Mouse (Mus musculus) regulatory T cell (primary cell): Measurements from ENCODE around the gene Dnaic1.

Experiments
- in situ Hi-C: fragments of 300-600 bp; cut with MboI, MseI; formaldehyde crosslinking; loops from one replicate; pipeline ENCODE4 v1.15.1; 2025; ENCODE audit warnings: high pct_unique_total_duplicates

Gene Dnaic1

DNA sequence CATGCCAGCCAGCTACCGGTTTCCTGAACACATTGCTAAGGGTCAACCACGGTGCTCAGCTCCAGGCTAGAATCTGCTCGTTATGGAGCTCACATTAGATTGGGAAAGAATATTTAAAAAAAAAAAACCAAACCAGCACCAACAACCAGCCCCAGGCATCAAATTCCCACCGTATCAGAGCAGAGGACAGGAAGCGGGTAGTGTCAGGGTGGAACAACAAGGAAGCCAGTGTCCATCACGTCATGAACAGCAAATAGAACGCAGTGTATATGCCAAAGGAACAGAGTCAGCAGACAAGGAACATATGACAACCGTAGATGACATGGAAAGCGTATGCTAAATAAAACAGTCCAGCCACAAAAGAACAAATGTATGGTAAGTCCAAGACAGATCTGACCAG, 63.4 kb downstream of the Dnaic1 start:
- in situ Hi-C loops = no loop called here

DNA sequence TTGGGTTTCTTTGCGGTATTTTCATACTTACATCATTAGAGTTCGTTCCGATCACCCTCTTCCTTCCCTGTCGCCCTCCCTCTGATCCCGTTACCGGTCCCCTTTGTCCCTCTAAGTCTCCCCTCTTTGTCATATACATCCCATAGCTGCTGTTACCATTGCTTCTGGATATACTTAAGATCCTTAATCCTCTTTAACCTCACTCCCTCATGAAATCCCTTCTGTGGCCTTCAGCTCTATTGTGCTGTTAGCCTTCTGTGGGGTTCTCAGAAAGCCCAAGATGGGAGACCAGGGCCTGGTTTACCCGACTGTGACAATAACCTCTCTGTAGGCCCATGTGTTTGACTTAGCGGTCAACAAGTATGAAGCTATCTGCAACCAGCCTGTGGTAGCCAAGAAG, 65.1 kb downstream of the Dnaic1 start:
- in situ Hi-C loops = no loop called here

DNA sequence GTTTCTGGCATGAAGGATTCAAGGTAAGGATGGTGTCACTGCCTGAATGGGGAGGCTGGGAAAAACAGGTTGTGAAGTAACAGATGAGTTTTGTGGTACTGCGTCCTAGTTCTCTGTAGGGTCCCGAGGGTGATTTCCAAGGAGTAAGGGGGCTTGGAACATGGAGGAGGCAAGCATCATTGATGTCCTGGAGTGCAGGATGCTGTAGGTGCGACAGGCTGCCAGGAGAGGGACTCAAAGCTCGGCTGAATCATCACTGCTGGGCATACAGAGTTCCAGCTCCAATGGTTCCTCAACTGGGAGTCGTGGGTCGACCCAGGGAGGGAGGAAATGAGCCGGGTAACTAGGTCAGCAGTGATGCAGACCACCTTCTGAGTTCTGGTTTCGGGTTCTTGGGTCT, 65.6 kb downstream of the Dnaic1 start:
- in situ Hi-C loops = no loop called here

DNA sequence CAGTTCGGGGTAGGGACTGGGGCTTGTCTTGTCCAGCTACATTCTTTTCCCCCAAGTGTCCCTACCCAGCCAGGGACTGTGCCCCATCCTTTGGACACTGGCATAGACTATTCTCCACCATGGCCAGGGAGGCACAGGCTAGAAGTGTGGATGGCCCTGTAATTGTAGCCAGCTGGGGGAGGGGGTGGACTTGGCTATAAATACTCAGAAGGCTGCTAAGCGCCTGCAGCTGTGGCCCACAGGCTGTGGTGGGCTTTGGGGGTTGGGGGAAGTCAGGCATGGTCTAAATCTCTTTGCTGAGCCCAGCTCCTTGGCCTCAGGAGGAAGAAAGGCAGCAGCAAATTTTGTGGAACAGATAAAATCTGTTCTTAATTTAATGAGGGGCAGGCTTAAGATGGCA, 66.3 kb downstream of the Dnaic1 start:
- in situ Hi-C loops = no loop called here

DNA sequence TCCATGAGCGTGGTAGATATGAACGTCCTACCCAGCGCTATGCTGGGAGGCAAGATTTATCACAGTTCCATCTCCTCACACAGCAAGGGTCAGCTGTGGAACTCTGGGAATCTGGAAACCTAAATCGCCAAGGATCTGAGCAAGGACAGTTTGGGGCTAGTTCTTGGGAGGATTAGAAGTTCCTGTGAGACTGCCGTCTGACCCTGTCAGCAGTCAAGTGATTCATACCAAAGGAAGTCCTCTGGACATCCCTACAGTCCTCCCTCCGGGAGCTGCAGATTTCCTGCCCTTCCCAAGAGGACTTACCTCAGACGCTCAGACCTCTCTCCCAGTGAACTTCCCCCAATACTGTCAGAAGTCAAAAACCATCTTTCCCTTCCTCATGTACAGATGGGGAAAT, 66.8 kb downstream of the Dnaic1 start:
- in situ Hi-C loops = no loop called here

DNA sequence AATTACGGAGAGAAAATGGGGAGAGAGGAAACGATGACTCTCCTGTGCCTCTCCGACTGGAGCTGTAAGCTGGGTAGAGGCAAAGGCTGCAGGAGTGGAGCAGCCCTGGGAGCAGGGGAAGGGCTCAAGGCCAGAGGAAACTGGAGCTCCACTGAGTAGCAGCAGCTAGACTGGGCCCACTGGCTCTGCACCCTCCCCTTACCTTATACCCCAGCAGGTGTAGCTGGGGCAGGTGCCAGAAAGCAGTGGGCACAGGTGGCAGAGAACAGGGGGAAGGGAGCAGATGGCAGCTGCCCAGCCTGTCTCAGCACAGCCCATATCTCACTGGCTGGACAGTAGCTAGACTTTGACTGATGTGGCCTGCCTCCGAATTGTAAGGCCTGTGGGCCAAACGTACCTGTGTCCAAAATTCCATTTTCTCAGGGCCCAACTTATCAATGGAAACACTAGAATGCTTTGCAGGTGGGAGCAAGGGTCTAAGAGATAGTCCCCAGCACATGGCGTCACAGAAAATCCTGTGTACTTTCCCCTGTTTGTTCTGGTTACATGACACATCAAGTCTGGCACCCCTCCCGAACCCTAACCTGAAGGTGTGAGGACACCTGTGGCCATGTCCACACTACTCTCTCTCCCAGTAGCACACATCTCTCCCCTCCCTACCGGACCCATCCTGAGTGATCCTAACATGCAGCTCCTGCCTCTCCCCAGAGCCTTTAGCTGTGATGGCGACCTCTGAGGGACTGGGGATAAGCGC, 67.5 kb downstream of the Dnaic1 start:
- in situ Hi-C loops = no loop called here

DNA sequence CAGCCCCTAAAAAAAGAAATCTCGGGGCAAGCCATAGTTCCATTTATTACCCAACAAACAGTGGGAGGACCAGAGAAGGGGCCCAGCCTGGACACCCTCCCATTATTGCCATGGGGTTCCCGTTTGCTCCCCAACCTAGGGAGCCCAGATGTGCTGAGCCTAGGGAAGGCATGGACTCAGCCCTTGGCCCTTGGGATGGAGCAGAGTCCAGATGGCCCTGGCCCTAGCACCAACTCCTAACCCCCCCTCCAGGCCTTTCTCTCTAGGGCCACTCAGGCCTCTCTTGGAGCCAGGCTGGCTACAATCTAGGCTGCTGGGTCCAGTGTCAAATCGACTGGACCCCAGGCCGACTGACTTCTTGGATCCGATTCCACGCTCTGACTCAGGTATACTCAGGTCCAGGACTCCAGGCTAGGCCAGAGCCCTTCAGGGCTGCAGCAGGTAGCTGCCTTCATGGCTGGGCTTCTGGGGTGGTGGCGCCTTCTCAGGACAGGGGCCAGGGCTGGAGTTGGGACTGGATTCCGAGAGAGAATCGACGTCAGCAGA, 68.7 kb downstream of the Dnaic1 start:
- in situ Hi-C loops = no loop called here

DNA sequence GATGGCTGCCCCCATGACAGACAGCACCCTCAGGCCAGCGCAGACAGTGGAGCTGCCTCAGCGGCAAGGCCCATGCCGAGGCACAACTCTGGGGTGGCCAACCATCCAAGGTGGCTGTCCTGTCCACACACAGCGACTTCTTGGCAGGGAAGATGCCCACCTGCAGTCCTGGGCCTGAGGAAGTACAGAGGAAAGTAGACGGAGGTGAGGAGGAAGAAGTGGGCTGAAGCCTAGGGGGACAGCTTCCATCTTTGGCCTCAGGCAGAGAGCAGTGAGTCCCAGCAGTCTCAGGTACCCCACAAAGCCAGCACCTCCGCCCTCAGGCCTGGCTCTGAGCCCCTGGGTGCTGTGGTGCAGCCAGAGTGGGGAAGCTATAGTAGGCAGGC, 69.2 kb downstream of the Dnaic1 start:
- in situ Hi-C loops = no loop called here

DNA sequence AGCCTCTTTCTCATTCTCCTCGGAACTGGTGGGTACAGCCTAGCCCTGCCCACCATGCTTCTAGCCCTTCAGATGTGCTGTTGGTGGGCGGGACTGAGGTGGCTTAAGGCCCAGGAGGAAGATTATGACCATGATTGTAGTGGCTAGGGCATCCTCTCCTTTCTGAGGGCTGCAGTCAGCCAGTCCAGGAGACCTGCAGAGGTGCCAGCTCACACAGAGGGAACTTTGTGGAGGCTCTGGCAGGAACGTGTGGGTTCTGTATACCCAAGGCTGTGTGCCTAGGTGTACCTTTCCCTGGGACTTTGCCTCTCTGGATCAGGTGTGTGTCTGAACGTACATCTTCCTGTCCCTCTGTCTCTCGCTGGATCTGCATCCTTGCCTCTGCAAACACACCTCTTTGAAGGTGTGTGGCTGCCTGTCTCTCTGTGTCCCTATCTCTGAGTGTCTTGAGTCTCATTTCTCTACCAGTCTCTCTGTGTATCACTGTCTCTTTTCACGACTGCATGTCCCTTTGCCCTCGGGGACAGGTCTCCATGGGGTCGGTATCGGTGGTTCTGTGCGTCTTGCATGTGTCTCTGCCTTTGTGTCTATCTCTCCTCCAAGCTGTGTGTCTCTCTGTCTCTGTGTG, 69.8 kb downstream of the Dnaic1 start:
- in situ Hi-C loops = no loop called here

DNA sequence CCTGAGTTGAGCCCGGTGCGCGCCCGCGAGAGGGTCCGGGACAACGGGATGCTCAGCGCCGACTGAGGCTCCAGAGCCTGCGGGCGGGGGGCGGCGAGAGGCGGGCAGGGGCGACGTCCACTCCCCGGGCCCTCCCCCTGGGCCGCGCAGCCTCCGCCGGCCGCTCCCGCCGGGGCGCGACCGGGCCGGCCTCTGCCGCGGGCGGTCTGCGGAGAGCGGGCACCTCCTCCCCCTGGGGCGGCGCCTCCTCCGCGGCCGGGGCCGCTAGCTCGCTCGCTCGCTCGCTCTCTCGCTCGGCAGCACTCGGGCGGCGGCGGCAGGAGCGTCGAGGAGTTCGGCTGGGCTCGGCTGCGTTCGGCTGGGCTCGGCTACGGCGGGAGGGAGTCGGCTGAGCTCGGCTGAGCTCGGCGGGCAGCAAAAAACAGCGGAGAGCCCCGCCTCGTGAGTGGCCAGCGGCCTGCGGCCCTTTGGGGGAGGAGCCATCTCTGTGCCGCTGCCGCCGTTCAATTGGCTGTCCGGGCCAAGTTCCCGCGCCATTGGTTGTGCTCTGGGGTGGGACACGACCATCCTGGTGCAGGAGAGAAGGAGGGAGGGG, 70.4 kb downstream of the Dnaic1 start, which contains the start of gene Enho:
Gene Enho, minus strand, starts transcription at position 412 of the 595 bp plus-strand sequence.
- in situ Hi-C loops = no loop called here

DNA sequence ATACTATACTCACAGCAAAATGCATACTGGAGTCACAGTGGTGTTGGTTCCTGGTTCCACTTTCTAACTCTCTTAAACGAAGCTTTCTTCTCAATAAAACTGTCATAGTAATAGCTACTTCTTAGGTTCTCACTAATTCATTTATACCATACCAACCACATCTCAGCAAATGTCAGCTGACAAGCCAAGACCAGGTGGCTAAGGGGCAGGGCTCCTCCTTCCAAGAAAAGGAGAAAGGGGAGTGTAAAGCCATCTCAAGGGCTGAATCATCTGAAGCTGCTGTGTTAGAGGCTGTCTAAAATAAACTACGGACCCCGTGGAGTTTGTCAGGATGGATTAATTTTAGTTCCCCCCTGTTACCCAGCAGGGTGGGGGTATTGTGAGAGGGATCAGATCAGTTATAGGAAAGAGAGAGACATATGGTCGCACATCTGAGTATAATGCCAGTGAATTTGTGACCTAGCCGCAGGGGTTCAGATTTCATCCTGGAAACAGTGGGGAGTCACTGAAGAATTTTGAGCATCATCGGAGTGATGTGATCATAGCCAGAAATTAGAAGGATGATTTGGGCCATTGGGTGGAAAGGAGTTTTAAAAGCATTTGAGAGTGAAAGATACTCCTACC, 71.7 kb downstream of the Dnaic1 start:
- in situ Hi-C loops = no loop called here

DNA sequence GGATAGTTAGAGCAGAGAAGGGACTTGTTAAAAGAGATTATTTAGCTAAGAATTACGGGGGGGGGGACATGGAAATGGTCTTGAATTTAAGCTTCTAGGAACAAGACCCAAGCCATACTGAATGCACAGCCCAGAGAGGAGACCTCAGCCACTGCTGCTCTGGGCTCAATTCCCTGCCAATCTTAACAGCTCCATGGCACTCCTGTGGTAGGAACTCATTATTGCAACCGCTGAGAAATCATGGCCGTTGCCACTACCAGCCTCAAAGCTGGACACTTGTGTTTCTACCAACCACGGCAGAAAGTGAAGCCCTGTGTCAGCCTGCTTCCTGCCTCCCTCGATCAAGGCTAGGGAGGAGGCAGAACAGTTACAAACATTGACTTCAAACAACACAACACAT, 75.9 kb downstream of the Dnaic1 start:
- in situ Hi-C loops = no loop called here

DNA sequence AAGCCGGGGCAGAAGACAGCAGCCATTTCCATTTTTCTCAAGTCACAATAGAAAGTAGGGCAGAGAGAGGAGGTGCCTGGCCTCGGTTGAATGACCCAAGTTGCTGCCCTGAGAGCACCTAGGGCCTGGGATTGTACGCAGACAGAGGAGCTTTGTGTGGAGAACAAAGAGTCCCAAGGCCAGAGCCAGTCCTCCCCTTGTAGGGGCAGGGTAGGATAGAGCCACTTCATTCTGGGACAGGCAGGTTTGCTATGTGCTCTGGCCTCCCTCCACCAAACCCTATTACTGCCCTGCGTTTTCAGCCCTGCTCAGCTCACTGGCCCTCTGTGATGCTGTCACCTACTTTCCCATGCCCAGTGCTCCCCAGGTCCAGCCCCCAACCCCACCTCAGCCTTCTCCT, 78.6 kb downstream of the Dnaic1 start:
- in situ Hi-C loops = no loop called here

DNA sequence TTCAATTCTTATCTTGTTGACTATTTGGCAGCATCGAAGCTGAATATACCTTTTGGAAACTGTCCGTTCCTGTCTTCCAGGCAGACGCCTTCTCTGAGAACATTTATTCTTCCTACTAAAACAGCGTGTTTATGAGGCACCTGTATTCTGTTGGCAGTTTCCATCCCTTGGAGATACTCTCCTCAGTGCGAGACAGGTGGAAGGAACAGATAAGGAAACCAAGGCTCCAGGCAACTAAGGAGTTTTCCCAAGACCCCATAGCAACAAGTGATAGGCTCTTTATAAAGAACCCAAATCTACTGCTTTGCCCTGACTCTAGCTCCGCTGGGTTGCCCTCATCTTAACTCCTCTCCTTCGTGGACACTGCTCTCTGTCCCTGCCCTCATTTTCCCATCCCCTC, 79.1 kb downstream of the Dnaic1 start:
- in situ Hi-C loops = no loop called here

DNA sequence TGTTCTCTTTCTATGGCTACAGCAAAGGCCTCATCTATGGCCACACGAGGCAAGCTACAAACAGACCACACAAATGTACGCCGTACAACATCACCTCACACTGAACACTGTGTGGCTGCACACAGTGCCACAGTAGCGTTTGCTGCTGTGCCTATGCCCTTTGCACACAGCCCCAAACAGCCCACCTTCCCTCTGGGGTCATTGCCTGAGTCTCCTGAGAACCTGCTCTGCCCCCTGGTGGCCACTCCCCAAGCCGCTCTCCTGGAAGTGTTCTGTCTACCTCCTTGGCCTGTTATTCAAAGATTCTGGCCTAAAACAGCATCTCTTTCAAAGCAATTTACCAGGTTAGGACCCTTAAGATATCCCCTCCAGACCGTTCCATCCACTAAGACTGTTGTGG, 83.7 kb downstream of the Dnaic1 start:
- in situ Hi-C loops = no loop called here

DNA sequence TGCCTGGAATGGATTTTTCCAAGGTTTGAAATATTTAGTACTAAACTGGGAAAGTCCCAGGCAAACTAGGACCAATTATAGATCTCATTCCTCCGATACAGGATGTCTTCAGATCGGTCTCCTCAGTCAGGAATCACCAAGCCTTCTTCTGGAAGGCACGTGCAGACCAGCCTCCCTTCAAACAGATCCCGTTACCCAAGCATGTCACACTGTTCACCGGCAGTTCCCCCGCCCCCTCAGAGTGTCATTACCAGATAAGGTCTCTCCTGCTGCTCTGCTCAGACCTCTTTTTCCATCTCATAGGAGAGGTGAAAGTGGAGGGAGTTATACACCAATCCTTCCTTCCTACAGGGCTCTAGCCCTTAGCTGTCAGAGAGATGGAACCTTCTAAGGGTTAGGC, 84.2 kb downstream of the Dnaic1 start:
- in situ Hi-C loops = no loop called here

DNA sequence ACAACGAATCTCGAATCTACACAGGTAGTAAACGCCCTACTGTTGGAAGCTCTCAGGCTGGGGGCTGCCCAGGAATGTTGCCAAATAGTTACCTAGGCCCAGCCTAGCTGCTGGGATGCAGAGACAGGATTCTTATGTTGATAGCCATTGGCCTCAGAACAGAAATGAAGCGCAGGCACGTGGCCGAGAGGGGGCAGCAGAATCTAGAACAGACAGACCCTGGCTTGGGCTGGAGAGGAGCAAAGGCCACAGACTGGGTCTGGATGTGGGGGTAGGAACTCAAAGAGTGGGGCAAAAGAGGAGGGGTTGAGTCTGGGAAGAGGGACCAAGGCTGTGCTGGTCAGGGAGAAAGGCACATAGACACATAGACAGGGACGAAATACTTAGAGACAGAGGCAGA, 84.6 kb downstream of the Dnaic1 start:
- in situ Hi-C loops = no loop called here

DNA sequence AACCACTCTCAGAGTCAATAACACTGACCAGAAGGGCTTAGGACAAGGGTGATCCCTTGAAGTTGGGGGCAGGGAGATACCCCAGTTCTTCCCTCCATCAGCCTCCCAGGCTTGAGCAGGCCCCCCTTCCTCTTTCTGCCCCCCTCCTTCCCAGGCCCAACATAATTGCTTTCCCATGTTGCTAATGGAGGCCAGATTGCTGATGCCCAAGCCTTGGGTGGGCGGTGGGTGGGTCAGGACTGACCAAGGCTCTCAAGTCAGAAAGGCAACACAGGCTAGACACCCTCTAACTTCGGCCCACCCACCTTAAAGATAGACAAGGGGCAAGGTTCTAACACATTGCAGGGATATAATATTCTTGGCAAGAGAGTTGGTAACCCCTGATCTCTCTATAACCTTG, 86.0 kb downstream of the Dnaic1 start:
- in situ Hi-C loops = no loop called here

DNA sequence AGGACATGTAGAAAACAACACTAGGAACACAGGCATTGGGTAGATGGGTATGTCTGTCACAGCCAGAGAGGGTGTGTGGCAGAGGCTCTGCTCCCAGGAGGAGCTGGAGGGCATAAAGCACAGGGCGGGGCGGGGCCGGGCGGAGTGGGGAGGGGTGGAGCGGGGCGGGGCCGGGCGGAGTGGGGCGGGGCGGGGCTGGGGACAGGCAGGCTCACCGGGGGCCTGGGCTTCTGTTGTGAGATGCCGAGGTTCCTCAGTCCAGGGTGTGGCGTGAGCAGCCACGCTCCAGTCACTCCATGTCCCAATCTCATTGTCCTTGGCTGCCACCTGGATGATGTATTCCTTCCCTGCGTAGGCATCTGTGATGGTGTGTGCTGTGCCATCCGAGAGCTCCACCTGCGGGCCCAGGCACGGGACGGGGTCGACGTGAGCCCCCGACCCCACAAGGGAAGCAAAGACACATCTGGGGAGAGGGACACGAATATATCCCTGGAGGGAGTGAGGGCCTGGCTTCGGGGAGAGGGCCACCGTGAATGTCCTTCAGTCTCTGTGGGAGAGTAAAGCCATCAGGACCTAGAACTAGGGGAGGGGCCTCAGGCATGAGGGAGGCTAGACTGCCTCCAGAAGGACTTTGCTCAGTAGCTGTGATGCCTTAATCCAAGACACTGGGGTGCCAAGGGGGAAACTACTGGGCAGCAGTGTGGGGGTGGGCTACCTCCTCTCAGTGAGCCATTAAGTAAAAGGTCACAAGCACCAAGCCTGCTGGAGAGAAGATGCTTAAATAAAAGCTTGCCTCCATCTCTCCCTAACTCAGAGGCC, 89.2 kb downstream of the Dnaic1 start:
- in situ Hi-C loops = no loop called here

DNA sequence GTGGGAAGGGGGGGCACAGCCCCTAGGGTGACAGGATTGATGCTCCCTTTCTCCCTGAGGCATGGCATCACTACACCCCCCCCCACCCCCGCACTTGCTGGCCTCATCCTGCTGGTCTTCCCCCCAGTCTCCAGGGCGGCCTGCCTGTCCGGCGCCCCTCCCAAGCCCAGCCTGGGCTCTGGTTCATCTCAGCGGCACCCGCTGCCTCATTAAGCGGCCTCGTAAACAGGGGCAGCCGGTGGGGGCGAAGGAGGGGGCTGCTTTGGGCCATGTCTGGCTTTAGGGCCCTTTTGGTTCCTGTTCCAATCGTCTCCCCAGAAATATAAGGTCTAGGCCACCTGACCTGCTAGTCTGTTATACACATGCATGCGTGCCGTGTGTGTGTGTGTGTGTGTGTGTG, 90.0 kb downstream of the Dnaic1 start:
- in situ Hi-C loops = no loop called here

DNA sequence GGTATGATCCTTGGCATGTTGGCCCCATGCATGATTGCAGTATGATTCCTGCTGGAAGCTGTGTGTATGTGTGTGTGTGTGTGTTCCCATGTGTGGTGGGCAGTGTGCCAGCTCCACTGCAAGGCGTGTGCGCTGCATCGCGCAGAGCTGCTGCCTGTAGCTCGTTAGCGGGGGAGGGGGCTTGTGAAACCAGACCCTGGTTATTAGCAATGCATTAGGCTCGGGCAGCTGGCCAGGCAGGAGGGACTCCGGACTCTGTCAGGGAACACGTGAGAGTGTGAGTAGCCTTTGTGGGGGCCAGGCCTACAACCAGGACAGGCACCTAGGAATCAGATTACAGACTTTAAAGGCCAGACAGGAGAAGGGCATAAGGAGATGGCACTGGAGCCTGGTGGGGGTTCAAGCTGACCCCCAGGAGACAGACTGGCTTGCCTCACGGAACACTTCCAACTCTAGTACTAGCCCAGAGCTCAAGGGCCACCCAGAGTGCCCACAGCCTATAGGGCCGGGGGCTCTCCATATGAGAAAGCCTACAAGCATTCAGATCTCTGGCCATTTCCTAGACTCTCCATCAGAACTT, 91.4 kb downstream of the Dnaic1 start:
- in situ Hi-C loops = no loop called here
